Mouse (Mus musculus) frontal cortex, adult 2 months (tissue): ENCODE data around the gene Naa15. TPM values are rescaled to one million over a fixed set of nuclear protein-coding genes. Genes with fewer than 3 reads are reported as not detected.
"Not testable (repeated sequence)": the region's sequence is repeated elsewhere in the genome, so short reads cannot be mapped to it uniquely, and the experiment has no call there.

ENCODE experiments used
- DNase-seq, 2 experiments: peaks; one replicate each; pipeline ENCODE4 v3.0.0; 2022; ENCODE audit warnings: low spot score in 1 of 2; ENCODE audit errors: extremely low spot score in 1 of 2
- polyA plus RNA-seq: library from polyadenylated mRNA; depleted of rRNA; stranded (reverse); fragments of >200 nt; gene quantifications from 2 replicates; pipeline ENCODE4 v1.2.3, GENCODE M21; 2012

The Naa15 gene
- polyA plus RNA-seq, 1 experiment = 22.3 TPM

GRCm38 (mm10) chr3:51421921-51422320, 7.0 kb downstream of the Naa15 start:
- DNase-seq = no peak

GRCm38 (mm10) chr3:51425394-51425793, 10.4 kb downstream of the Naa15 start:
- DNase-seq = no peak

- DNase-seq = not testable (repeated sequence)
Observed at GRCm38 (mm10) chr3:51434364-51434763, 19.4 kb downstream of the Naa15 start.

GRCm38 (mm10) chr3:51434871-51435595, 20.1 kb downstream of the Naa15 start:
- DNase-seq = no peak

GRCm38 (mm10) chr3:51468530-51468929, 53.6 kb downstream of the Naa15 start:
- no peak for DNase-seq

GRCm38 (mm10) chr3:51475706-51476105, 60.8 kb downstream of the Naa15 start:
- no peak for DNase-seq

GRCm38 (mm10) chr3:51479893-51480292, 64.9 kb downstream of the Naa15 start:
- DNase-seq = no peak

- DNase-seq = peak in 1 of 2 experiments; percentile 73
Observed at GRCm38 (mm10) chr3:51481059-51481458, 66.1 kb downstream of the Naa15 start.

- DNase-seq = no peak
Observed at GRCm38 (mm10) chr3:51481881-51482280, 66.9 kb downstream of the Naa15 start.

GRCm38 (mm10) chr3:51482781-51483180, 67.8 kb downstream of the Naa15 start:
- DNase-seq = no peak

GRCm38 (mm10) chr3:51483741-51484359, 68.9 kb downstream of the Naa15 start, which contains the start of gene Rab33b:
Gene Rab33b (plus strand): TSS chr3:51483920.
- DNase-seq = peak; percentile 95 to 97

- no peak for DNase-seq
Observed at GRCm38 (mm10) chr3:51484370-51484769, 69.4 kb downstream of the Naa15 start.

GRCm38 (mm10) chr3:51485347-51485746, 70.4 kb downstream of the Naa15 start:
- DNase-seq = no peak

- no peak for DNase-seq
Observed at GRCm38 (mm10) chr3:51486491-51487195, 71.7 kb downstream of the Naa15 start.

GRCm38 (mm10) chr3:51490088-51490753, 75.3 kb downstream of the Naa15 start:
- no peak for DNase-seq

GRCm38 (mm10) chr3:51493272-51493838, 78.4 kb downstream of the Naa15 start:
- no peak for DNase-seq

- no peak for DNase-seq
Observed at GRCm38 (mm10) chr3:51494466-51494865, 79.5 kb downstream of the Naa15 start.

- no peak for DNase-seq
Observed at GRCm38 (mm10) chr3:51495646-51496045, 80.7 kb downstream of the Naa15 start.

- no peak for DNase-seq
Observed at GRCm38 (mm10) chr3:51497978-51498377, 83.0 kb downstream of the Naa15 start.

- DNase-seq = no peak
Observed at GRCm38 (mm10) chr3:51498659-51499058, 83.7 kb downstream of the Naa15 start.

- no peak for DNase-seq
Observed at GRCm38 (mm10) chr3:51499876-51500275, 84.9 kb downstream of the Naa15 start.
